Mouse (Mus musculus): ENCODE measurements around the gene Hnrnpu. TPM values are rescaled to one million over a fixed set of nuclear protein-coding genes. Genes with fewer than 3 reads are reported as not detected.
A peak's percentile ranks its signal among the peaks of the same experiment; 100 is the strongest.
"Not testable (repeated sequence)": the region's sequence is repeated elsewhere in the genome, so short reads cannot be mapped to it uniquely, and the experiment has no call there.

The Hnrnpu gene
- polyA plus RNA-seq, 1 experiment from 2014 or later: 116 TPM

GRCm38 (mm10) chr1:178360702-178361101 is 23.1 kb upstream of the Hnrnpu start:
- Histone ChIP-seq H3K27me3 (replicated peaks; ENCODE audit: insufficient read depth, low read length) (no peaks in the 10 kb centered on the region), H3K27ac (ENCODE audit: low read length) (no peak overlapping the region), H3K4me2 (replicated peaks; ENCODE audit: low read depth, low read length) (no peak overlapping the region), H3K4me3 (ENCODE audit: low read depth, low read length) (no peak overlapping the region), H3K9me3 (ENCODE audit: low read length) (no peaks in the 10 kb centered on the region), H3K36me3 (ENCODE audit: insufficient read depth, low read length) (no peaks in the 10 kb centered on the region), H3K9ac (replicated peaks; ENCODE audit: low read depth) (no peak overlapping the region), H3K4me1 (ENCODE audit: insufficient read depth, low read depth, low read length) (no peaks in the 10 kb centered on the region)
- 82% methylated on average over 2 of the region's 2 CpGs for WGBS
- ATAC-seq: no peak
- DNase-seq (ENCODE audit: low spot score): no peak
- no peak for TF ChIP-seq EP300 (IDR thresholded peaks at IDR 0.05)
- peak; percentile 18; the same call in 1 of the 2 replicates for TF ChIP-seq CTCF (IDR thresholded peaks at IDR 0.05)

- WGBS: 75% methylated on average over 11 of the region's 11 CpGs
- Histone ChIP-seq H3K4me2 (replicated peaks; ENCODE audit: low read depth, low read length) (no peak overlapping the region), H3K9me3 (ENCODE audit: low read length) (no peaks in the 10 kb centered on the region), H3K4me3 (ENCODE audit: low read depth, low read length) (no peak overlapping the region), H3K27me3 (replicated peaks; ENCODE audit: insufficient read depth, low read length) (no peaks in the 10 kb centered on the region), H3K9ac (replicated peaks; ENCODE audit: low read depth) (no peak overlapping the region), H3K36me3 (ENCODE audit: insufficient read depth, low read length) (no peaks in the 10 kb centered on the region), H3K27ac (ENCODE audit: low read length) (no peak overlapping the region), H3K4me1 (ENCODE audit: insufficient read depth, low read depth, low read length) (no peaks in the 10 kb centered on the region)
- no peak for TF ChIP-seq CTCF (IDR thresholded peaks at IDR 0.05)
- no peak for TF ChIP-seq EP300 (IDR thresholded peaks at IDR 0.05)
- ATAC-seq (no peak), DNase-seq (ENCODE audit: low spot score) (no peak)
Observed at GRCm38 (mm10) chr1:178360264-178360663, 22.7 kb upstream of the Hnrnpu start.

DNA sequence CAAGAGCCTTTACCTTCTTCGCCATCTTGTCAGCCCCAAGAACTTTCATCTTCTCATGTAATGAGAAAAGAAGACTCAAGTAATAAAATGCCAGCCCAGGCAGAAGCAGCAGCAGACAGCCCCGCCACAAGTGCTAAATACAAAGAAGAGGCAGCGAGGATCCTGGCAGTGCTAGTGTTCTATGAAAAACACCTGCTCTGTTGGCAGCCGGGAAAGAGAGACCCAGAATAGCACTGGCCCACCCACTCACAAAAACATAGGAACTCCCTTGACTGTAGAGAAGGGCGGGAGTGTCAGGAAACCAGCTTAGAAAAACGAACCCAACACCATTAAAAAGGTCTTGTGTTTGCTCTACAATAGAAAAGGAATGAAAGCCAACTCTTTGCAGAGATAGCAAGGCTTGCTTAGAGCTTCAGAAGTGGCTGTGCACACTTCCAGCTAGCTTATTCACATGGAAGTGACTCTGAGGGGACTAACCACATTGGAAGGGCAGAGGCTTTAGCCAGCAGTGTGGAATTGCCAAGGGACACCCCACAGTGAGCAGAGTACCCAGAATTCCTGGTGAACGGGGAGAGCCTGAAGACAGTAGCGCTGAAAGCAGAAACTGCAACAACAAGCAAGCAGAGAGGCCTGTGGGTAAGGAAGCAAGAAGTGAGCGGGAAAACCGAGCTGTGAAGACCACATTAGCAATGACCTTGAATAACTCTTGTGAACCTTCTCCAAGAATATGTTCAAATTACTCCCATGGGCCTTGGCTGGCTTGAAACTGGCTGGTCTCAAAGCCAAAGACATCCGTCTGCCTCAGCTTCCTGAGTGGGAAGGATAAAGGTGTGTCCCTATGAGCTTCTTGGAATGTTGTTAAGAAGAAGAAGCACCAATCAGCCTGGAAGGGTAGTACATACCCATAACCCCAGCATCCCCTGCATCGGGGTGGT is 20.4 kb upstream of the Hnrnpu start:
- 53% methylated on average over 12 of the region's 12 CpGs for WGBS
- no peaks in the 10 kb centered on the region for H3K27me3 ChIP-seq (replicated peaks; ENCODE audit: insufficient read depth, low read length)
- no peaks in the 10 kb centered on the region for H3K4me1 ChIP-seq (ENCODE audit: insufficient read depth, low read depth, low read length)
- H3K4me3 ChIP-seq (ENCODE audit: low read depth, low read length): no peak overlapping the region
- H3K27ac ChIP-seq (ENCODE audit: low read length): no peak overlapping the region
- TF ChIP-seq EP300 (IDR thresholded peaks at IDR 0.05) (no peak), CTCF (IDR thresholded peaks at IDR 0.05) (no peak)
- DNase-seq (ENCODE audit: low spot score) (no peak), ATAC-seq (no peak)
- H3K9me3 ChIP-seq (ENCODE audit: low read length): no peaks in the 10 kb centered on the region
- no peak overlapping the region for H3K4me2 ChIP-seq (replicated peaks; ENCODE audit: low read depth, low read length)
- H3K9ac ChIP-seq (replicated peaks; ENCODE audit: low read depth): no peak overlapping the region
- no peaks in the 10 kb centered on the region for H3K36me3 ChIP-seq (ENCODE audit: insufficient read depth, low read length)

DNA sequence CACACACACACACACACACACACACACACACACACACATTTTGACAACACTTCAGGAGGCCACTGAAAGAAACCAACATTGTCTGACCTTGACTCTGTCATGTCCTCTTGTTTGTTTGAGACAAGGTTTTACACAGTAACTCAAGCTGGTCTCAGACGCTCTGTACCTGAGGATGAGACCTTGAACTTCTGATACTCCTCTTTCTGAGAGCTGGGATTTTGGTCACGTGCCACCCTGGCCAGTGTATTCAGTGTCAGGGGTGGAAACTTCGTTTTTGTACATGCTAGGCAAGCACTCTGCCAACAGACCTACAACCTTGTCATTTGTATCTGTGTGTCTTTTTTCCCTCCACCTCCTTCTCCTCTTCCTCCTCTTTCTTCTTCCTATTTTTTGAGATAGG is 17.0 kb upstream of the Hnrnpu start:
- WGBS: 41% methylated on average over 3 of the region's 3 CpGs

DNA sequence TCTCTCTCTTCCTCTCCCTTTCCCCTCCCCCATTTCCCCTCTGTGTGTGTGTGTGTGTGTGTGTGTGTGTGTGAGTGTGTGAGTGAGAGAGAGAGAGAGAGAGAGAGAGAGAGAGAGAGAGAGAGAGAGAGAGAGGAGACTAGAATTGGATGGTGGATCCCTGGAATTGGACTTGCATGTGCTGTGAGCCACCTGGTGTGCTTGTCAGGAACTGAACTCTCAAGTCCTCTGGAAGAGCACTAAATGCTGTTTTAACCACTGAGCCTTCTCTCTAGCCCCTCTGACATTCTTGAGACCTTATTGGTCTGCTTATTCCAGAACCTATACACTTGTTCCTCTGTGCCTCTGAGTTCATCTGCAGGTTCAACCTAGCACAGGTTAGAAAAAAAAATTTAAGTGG is 14.0 kb upstream of the Hnrnpu start:
- Histone ChIP-seq H3K4me2 (replicated peaks; ENCODE audit: low read depth, low read length) (no peak overlapping the region), H3K9ac (replicated peaks; ENCODE audit: low read depth) (no peak overlapping the region), H3K4me1 (ENCODE audit: insufficient read depth, low read depth, low read length) (no peaks in the 10 kb centered on the region)

More for the DNA sequence above, 17.0 kb upstream of the Hnrnpu start:
- Histone ChIP-seq H3K27me3 (replicated peaks; ENCODE audit: insufficient read depth, low read length) (no peaks in the 10 kb centered on the region), H3K4me2 (replicated peaks; ENCODE audit: low read depth, low read length) (no peak overlapping the region), H3K4me3 (ENCODE audit: low read depth, low read length) (no peak overlapping the region), H3K9me3 (ENCODE audit: low read length) (no peaks in the 10 kb centered on the region), H3K36me3 (ENCODE audit: insufficient read depth, low read length) (no peaks in the 10 kb centered on the region), H3K27ac (ENCODE audit: low read length) (no peak overlapping the region), H3K9ac (replicated peaks; ENCODE audit: low read depth) (no peak overlapping the region), H3K4me1 (ENCODE audit: insufficient read depth, low read depth, low read length) (no peaks in the 10 kb centered on the region)
- no peak for TF ChIP-seq EP300 (IDR thresholded peaks at IDR 0.05)
- TF ChIP-seq CTCF (IDR thresholded peaks at IDR 0.05): no peak
- no peak for ATAC-seq
- DNase-seq (ENCODE audit: low spot score): no peak

GRCm38 (mm10) chr1:178350792-178351191 is 13.2 kb upstream of the Hnrnpu start:
- no peaks in the 10 kb centered on the region for H3K27me3 ChIP-seq (replicated peaks; ENCODE audit: insufficient read depth, low read length)
- no peak for ATAC-seq
- H3K4me3 ChIP-seq (ENCODE audit: low read depth, low read length): no peak overlapping the region
- H3K4me1 ChIP-seq (ENCODE audit: insufficient read depth, low read depth, low read length): no peaks in the 10 kb centered on the region
- no peaks in the 10 kb centered on the region for H3K36me3 ChIP-seq (ENCODE audit: insufficient read depth, low read length)
- H3K27ac ChIP-seq (ENCODE audit: low read length): no peak overlapping the region
- no peak overlapping the region for H3K9ac ChIP-seq (replicated peaks; ENCODE audit: low read depth)
- H3K9me3 ChIP-seq (ENCODE audit: low read length): no peaks in the 10 kb centered on the region
- no peak for DNase-seq (ENCODE audit: low spot score)
- WGBS: 81% methylated on average over 2 of the region's 2 CpGs
- no peak overlapping the region for H3K4me2 ChIP-seq (replicated peaks; ENCODE audit: low read depth, low read length)
- no peak for TF ChIP-seq CTCF (IDR thresholded peaks at IDR 0.05)
- TF ChIP-seq EP300 (IDR thresholded peaks at IDR 0.05): no peak

More for the DNA sequence above, 14.0 kb upstream of the Hnrnpu start:
- Histone ChIP-seq H3K27ac (ENCODE audit: low read length) (no peak overlapping the region), H3K27me3 (replicated peaks; ENCODE audit: insufficient read depth, low read length) (no peaks in the 10 kb centered on the region), H3K4me3 (ENCODE audit: low read depth, low read length) (no peak overlapping the region), H3K36me3 (ENCODE audit: insufficient read depth, low read length) (no peaks in the 10 kb centered on the region), H3K9me3 (ENCODE audit: low read length) (no peaks in the 10 kb centered on the region)
- TF ChIP-seq CTCF (IDR thresholded peaks at IDR 0.05): peak; percentile 44
- no peak for TF ChIP-seq EP300 (IDR thresholded peaks at IDR 0.05)
- DNase-seq (ENCODE audit: low spot score): no peak
- ATAC-seq: no peak

DNA sequence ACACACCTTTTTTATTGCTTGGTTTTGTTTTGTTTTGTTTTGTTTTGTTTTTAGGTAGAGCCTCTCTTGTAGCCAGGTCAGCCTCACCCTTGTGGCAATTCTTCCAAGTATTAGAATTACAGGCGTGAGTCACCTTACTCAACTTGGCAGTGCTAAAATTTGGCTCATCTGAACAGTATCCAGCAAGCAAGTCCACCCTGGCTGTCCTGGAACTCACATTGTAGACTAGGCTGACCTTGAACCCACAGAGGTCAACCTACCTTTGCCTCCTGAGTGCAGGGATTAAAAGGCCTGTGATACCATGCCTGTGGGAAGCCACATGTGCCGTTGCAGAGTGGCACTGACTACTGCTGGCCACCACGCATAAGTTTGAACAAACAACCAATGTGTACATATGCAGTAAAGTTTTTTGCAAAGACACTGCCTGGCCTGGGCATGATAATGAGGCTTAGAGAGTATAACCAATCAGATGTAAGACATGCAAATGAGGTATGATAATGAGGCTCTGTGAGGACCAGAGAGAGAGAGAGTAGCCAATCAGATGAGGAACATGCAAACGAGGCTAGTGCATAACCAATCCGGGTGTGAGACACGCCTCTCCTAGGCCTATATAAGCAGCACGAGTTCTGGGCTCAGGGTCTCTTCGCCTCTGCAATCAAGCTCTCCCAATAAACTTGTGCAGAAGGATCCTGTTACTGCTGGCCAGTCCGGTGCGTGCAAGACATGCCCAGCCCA is 6.6 kb upstream of the Hnrnpu start:
- WGBS: 90% methylated on average over 10 of the region's 10 CpGs
- H3K4me3 ChIP-seq (ENCODE audit: low read depth, low read length); H3K36me3 ChIP-seq (ENCODE audit: insufficient read depth, low read length); H3K27me3 ChIP-seq (replicated peaks; ENCODE audit: insufficient read depth, low read length); H3K27ac ChIP-seq (ENCODE audit: low read length); H3K4me1 ChIP-seq (ENCODE audit: insufficient read depth, low read depth, low read length); H3K9ac ChIP-seq (replicated peaks; ENCODE audit: low read depth); DNase-seq (ENCODE audit: low spot score); H3K9me3 ChIP-seq (ENCODE audit: low read length); ATAC-seq; H3K4me2 ChIP-seq (replicated peaks; ENCODE audit: low read depth, low read length): not testable (repeated sequence)
